Mouse (Mus musculus) neural tube, embryonic 13.5 days (tissue): Measurements from ENCODE around the gene Itpr1. TPM values are rescaled to one million over a fixed set of nuclear protein-coding genes. Genes with fewer than 3 reads are reported as not detected.

Experiments
- ATAC-seq: fragments of 200-750 bp; cut with Nextera tagmentation; 2 replicates; pipeline ENCODE4 v1.8.0; 2017; ENCODE audit warnings: low read depth, mild to moderate bottlenecking, moderate TSS enrichment, moderate library complexity
- H3K27ac ChIP-seq: fragments of 300-500 bp; sonication (generic); replicated peaks from 2 replicates; pipeline ENCODE4 v1.5.1; 2015; ENCODE audit warnings: moderate library complexity, mild to moderate bottlenecking, inconsistent platforms
- H3K27me3 ChIP-seq: fragments of 300-500 bp; sonication (generic); 2 replicates; pipeline ENCODE4 v1.6.1; 2015; ENCODE audit warnings: mild to moderate bottlenecking, inconsistent platforms
- H3K36me3 ChIP-seq: fragments of 300-500 bp; sonication (generic); 2 replicates; pipeline ENCODE4 v1.6.1; 2015; ENCODE audit warnings: mild to moderate bottlenecking, inconsistent platforms
- H3K4me1 ChIP-seq: fragments of 300-500 bp; sonication (generic); replicated peaks from 2 replicates; pipeline ENCODE4 v1.6.1; 2015; ENCODE audit warnings: inconsistent platforms
- H3K4me2 ChIP-seq: fragments of 300-500 bp; sonication (generic); 2 replicates; pipeline ENCODE4 v1.6.1; 2015; ENCODE audit warnings: inconsistent platforms, mild to moderate bottlenecking, moderate library complexity
- H3K4me3 ChIP-seq: fragments of 300-500 bp; sonication (generic); 2 replicates; pipeline ENCODE4 v1.5.1; 2015; ENCODE audit warnings: mild to moderate bottlenecking, inconsistent platforms
- H3K9ac ChIP-seq: fragments of 300-500 bp; sonication (generic); 2 replicates; pipeline ENCODE4 v1.6.1; 2015; ENCODE audit warnings: moderate library complexity, mild to moderate bottlenecking, inconsistent platforms
- H3K9me3 ChIP-seq: fragments of 300-500 bp; sonication (generic); 2 replicates; pipeline ENCODE4 v1.6.1; 2016; ENCODE audit warnings: inconsistent platforms
- WGBS: fragments of 180-500 bp; shearing (Covaris S2); methylation state at CpG from one replicate; pipeline ENCODE4 v1.1.7; 2015; 5-methylcytosine and 5-hydroxymethylcytosine counted together
- polyA plus RNA-seq: library from polyadenylated mRNA; unstranded; fragments of >200 nt; fragmentation: Nextera tagmentation; extraction: Ambion mirVana; gene quantifications from 2 replicates; pipeline ENCODE4 v1.2.1, GENCODE M21; 2015

Itpr1 gene
- polyA plus RNA-seq, 1 experiment from 2014 or later = 4.2 TPM

- Histone ChIP-seq H3K27ac (no peak overlapping the region), H3K27me3 (no peaks in the 10 kb centered on the region), H3K4me1 (0 out of 2 replicates have a peak, but pooled peaks cover 3% of the 10 kb centered on the region), H3K4me2 (no peak overlapping the region), H3K9me3 (no peaks in the 10 kb centered on the region), H3K9ac (no peak overlapping the region), H3K4me3 (no peak overlapping the region), H3K36me3 (no peaks in the 10 kb centered on the region)
- 72% methylated on average over 2 of the region's 2 CpGs for WGBS
- ATAC-seq = no peak
These were observed 108.8 kb downstream of the Itpr1 start for GRCm38 (mm10) chr6:108321653-108322052.

GRCm38 (mm10) chr6:108324464-108325025 lies 111.6 kb downstream of the Itpr1 start:
- Histone ChIP-seq H3K9me3 (no peaks in the 10 kb centered on the region), H3K27ac (no peak overlapping the region), H3K9ac (no peak overlapping the region), H3K4me2 (no peak overlapping the region), H3K4me3 (no peak overlapping the region), H3K27me3 (no peaks in the 10 kb centered on the region), H3K4me1 (0 out of 2 replicates have a peak, but pooled peaks cover 3% of the 10 kb centered on the region), H3K36me3 (no peaks in the 10 kb centered on the region)
- WGBS = 83% methylated on average over 6 of the region's 6 CpGs
- no peak for ATAC-seq

GRCm38 (mm10) chr6:108325400-108325799 lies 112.5 kb downstream of the Itpr1 start:
- H3K27me3 ChIP-seq = no peaks in the 10 kb centered on the region
- H3K4me3 ChIP-seq = no peak overlapping the region
- no peak overlapping the region for H3K9ac ChIP-seq
- H3K27ac ChIP-seq = no peak overlapping the region
- H3K4me2 ChIP-seq = no peak overlapping the region
- H3K36me3 ChIP-seq = no peaks in the 10 kb centered on the region
- no peaks in the 10 kb centered on the region for H3K9me3 ChIP-seq
- 0 out of 2 replicates have a peak, but pooled peaks cover 3% of the 10 kb centered on the region for H3K4me1 ChIP-seq
- no peak for ATAC-seq
- 94% methylated on average over 10 of the region's 10 CpGs for WGBS

GRCm38 (mm10) chr6:108325948-108326411 lies 113.1 kb downstream of the Itpr1 start:
- 90% methylated on average over 12 of the region's 12 CpGs for WGBS
- no peak overlapping the region for H3K4me2 ChIP-seq
- 0 out of 2 replicates have a peak, but pooled peaks cover 3% of the 10 kb centered on the region for H3K4me1 ChIP-seq
- no peak overlapping the region for H3K27ac ChIP-seq
- H3K27me3 ChIP-seq = no peaks in the 10 kb centered on the region
- no peaks in the 10 kb centered on the region for H3K9me3 ChIP-seq
- no peaks in the 10 kb centered on the region for H3K36me3 ChIP-seq
- no peak overlapping the region for H3K9ac ChIP-seq
- no peak for ATAC-seq
- no peak overlapping the region for H3K4me3 ChIP-seq

- ATAC-seq = no peak
- Histone ChIP-seq H3K4me2 (no peak overlapping the region), H3K27ac (no peak overlapping the region), H3K36me3 (no peaks in the 10 kb centered on the region), H3K4me1 (no peaks in the 10 kb centered on the region), H3K27me3 (no peaks in the 10 kb centered on the region), H3K9ac (no peak overlapping the region), H3K9me3 (no peaks in the 10 kb centered on the region), H3K4me3 (no peak overlapping the region)
- WGBS = 85% methylated on average over 10 of the region's 10 CpGs
These were observed 113.9 kb downstream of the Itpr1 start for GRCm38 (mm10) chr6:108326751-108327161.

- Histone ChIP-seq H3K4me2 (no peak overlapping the region), H3K36me3 (no peaks in the 10 kb centered on the region), H3K4me3 (no peak overlapping the region), H3K27me3 (no peaks in the 10 kb centered on the region), H3K9me3 (no peaks in the 10 kb centered on the region), H3K4me1 (no peaks in the 10 kb centered on the region), H3K9ac (no peak overlapping the region), H3K27ac (no peak overlapping the region)
- no peak for ATAC-seq
- WGBS = 73% methylated on average over 6 of the region's 6 CpGs
These were observed 114.7 kb downstream of the Itpr1 start for GRCm38 (mm10) chr6:108327561-108327960.

- Histone ChIP-seq H3K4me3 (no peak overlapping the region), H3K9me3 (no peaks in the 10 kb centered on the region), H3K4me2 (no peak overlapping the region), H3K27me3 (no peaks in the 10 kb centered on the region), H3K9ac (no peak overlapping the region), H3K27ac (no peak overlapping the region), H3K4me1 (no peaks in the 10 kb centered on the region), H3K36me3 (no peaks in the 10 kb centered on the region)
- 90% methylated on average over 7 of the region's 7 CpGs for WGBS
- no peak for ATAC-seq
These were observed 115.4 kb downstream of the Itpr1 start for GRCm38 (mm10) chr6:108328296-108328695.

- H3K4me3 ChIP-seq = no peak overlapping the region
- H3K4me2 ChIP-seq = no peak overlapping the region
- H3K4me1 ChIP-seq = no peaks in the 10 kb centered on the region
- H3K27ac ChIP-seq = no peak overlapping the region
- no peak for ATAC-seq
- 88% methylated on average over 8 of the region's 8 CpGs for WGBS
- no peaks in the 10 kb centered on the region for H3K9me3 ChIP-seq
- no peak overlapping the region for H3K9ac ChIP-seq
- no peaks in the 10 kb centered on the region for H3K27me3 ChIP-seq
- no peaks in the 10 kb centered on the region for H3K36me3 ChIP-seq
These were observed 117.6 kb downstream of the Itpr1 start for GRCm38 (mm10) chr6:108330461-108330860.

GRCm38 (mm10) chr6:108331268-108331667 lies 118.4 kb downstream of the Itpr1 start:
- 87% methylated on average over 3 of the region's 3 CpGs for WGBS

GRCm38 (mm10) chr6:108334059-108334458 lies 121.2 kb downstream of the Itpr1 start:
- H3K9me3 ChIP-seq = no peaks in the 10 kb centered on the region
- no peak overlapping the region for H3K9ac ChIP-seq
- WGBS = 82% methylated on average over 3 of the region's 3 CpGs
- H3K4me3 ChIP-seq = no peak overlapping the region
- H3K27ac ChIP-seq = no peak overlapping the region
- no peak for ATAC-seq
- H3K4me1 ChIP-seq = no peaks in the 10 kb centered on the region
- H3K4me2 ChIP-seq = no peak overlapping the region
- H3K27me3 ChIP-seq = no peaks in the 10 kb centered on the region
- no peaks in the 10 kb centered on the region for H3K36me3 ChIP-seq

More at GRCm38 (mm10) chr6:108331268-108331667, 118.4 kb downstream of the Itpr1 start:
- no peak overlapping the region for H3K9ac ChIP-seq
- no peaks in the 10 kb centered on the region for H3K4me1 ChIP-seq
- ATAC-seq = no peak
- H3K27me3 ChIP-seq = no peaks in the 10 kb centered on the region
- no peak overlapping the region for H3K27ac ChIP-seq
- H3K9me3 ChIP-seq = no peaks in the 10 kb centered on the region
- H3K4me2 ChIP-seq = no peak overlapping the region
- H3K36me3 ChIP-seq = no peaks in the 10 kb centered on the region
- H3K4me3 ChIP-seq = no peak overlapping the region

- H3K9ac ChIP-seq = no peak overlapping the region
- no peaks in the 10 kb centered on the region for H3K9me3 ChIP-seq
- H3K4me2 ChIP-seq = no peak overlapping the region
- no peaks in the 10 kb centered on the region for H3K4me1 ChIP-seq
- no peak for ATAC-seq
- no peak overlapping the region for H3K4me3 ChIP-seq
- no peak overlapping the region for H3K27ac ChIP-seq
- H3K36me3 ChIP-seq = no peaks in the 10 kb centered on the region
- no peaks in the 10 kb centered on the region for H3K27me3 ChIP-seq
These were observed 122.4 kb downstream of the Itpr1 start for GRCm38 (mm10) chr6:108335202-108335823.

- no peak overlapping the region for H3K4me2 ChIP-seq
- H3K4me3 ChIP-seq = no peak overlapping the region
- H3K9me3 ChIP-seq = no peaks in the 10 kb centered on the region
- H3K9ac ChIP-seq = no peak overlapping the region
- H3K27ac ChIP-seq = no peak overlapping the region
- no peaks in the 10 kb centered on the region for H3K36me3 ChIP-seq
- WGBS = 87% methylated on average over 6 of the region's 6 CpGs
- H3K27me3 ChIP-seq = no peaks in the 10 kb centered on the region
- H3K4me1 ChIP-seq = no peaks in the 10 kb centered on the region
- no peak for ATAC-seq
These were observed 123.6 kb downstream of the Itpr1 start for GRCm38 (mm10) chr6:108336506-108336905.

GRCm38 (mm10) chr6:108337289-108337688 lies 124.4 kb downstream of the Itpr1 start:
- Histone ChIP-seq H3K9ac (no peak overlapping the region), H3K4me1 (no peaks in the 10 kb centered on the region), H3K27ac (no peak overlapping the region), H3K4me3 (no peak overlapping the region), H3K36me3 (no peaks in the 10 kb centered on the region), H3K27me3 (no peaks in the 10 kb centered on the region), H3K9me3 (no peaks in the 10 kb centered on the region), H3K4me2 (no peak overlapping the region)
- no peak for ATAC-seq
- 76% methylated on average over 6 of the region's 6 CpGs for WGBS
